Mouse (Mus musculus) lung, postnatal 0 days (tissue): ENCODE results near the gene 6430550D23Rik. TPM values are rescaled to one million over a fixed set of nuclear protein-coding genes. Genes with fewer than 3 reads are reported as not detected.

Experiments
- ATAC-seq: fragments of 200-750 bp; cut with Nextera tagmentation; 2 replicates; pipeline ENCODE4 v1.8.0; 2017; ENCODE audit warnings: moderate library complexity
- DNase-seq: peaks from one replicate; pipeline ENCODE4 v3.0.0-alpha.2; 2016; ENCODE audit warnings: low spot score
- H3K27ac ChIP-seq: fragments of 300-500 bp; sonication (generic); 2 replicates; pipeline ENCODE4 v1.5.1; 2014; ENCODE audit warnings: antibody characterized with exemption, mild to moderate bottlenecking, low read length, mixed read lengths
- H3K27me3 ChIP-seq: fragments of 300-500 bp; sonication (generic); replicated peaks from 2 replicates; pipeline ENCODE4 v1.6.1; 2014; ENCODE audit warnings: low read length, mixed read lengths; ENCODE audit not compliant: insufficient read depth
- H3K36me3 ChIP-seq: fragments of 300-500 bp; sonication (generic); 2 replicates; pipeline ENCODE4 v1.6.1; 2014; ENCODE audit warnings: low read length, mixed read lengths; ENCODE audit not compliant: insufficient read depth
- H3K4me1 ChIP-seq: fragments of 300-500 bp; sonication (generic); 2 replicates; pipeline ENCODE4 v1.6.1; 2014; ENCODE audit warnings: antibody characterized with exemption, low read depth, low read length, mixed read lengths; ENCODE audit not compliant: insufficient read depth
- H3K4me2 ChIP-seq: fragments of 300-500 bp; sonication (generic); replicated peaks from 2 replicates; pipeline ENCODE4 v1.6.1; 2014; ENCODE audit warnings: low read depth, mild to moderate bottlenecking, low read length, moderate library complexity, mixed read lengths
- H3K4me3 ChIP-seq: fragments of 300-500 bp; sonication (generic); 2 replicates; pipeline ENCODE4 v1.5.1; 2014; ENCODE audit warnings: low read depth, low read length
- H3K9ac ChIP-seq: fragments of 300-500 bp; sonication (generic); replicated peaks from 2 replicates; pipeline ENCODE4 v1.6.1; 2014; ENCODE audit warnings: low read depth, mild to moderate bottlenecking
- H3K9me3 ChIP-seq: fragments of 300-500 bp; sonication (generic); 2 replicates; pipeline ENCODE4 v1.6.1; 2016; ENCODE audit warnings: low read length, mixed read lengths
- CTCF ChIP-seq: IDR thresholded peaks from 2 replicates; pipeline ENCODE4 v1.5.1; 2016; ENCODE audit warnings: antibody characterized with exemption, mild to moderate bottlenecking
- EP300 ChIP-seq: IDR thresholded peaks from 2 replicates; pipeline ENCODE4 v1.6.1; 2016; ENCODE audit warnings: antibody characterized with exemption, mild to moderate bottlenecking, control low read depth
- WGBS: fragments of 180-500 bp; shearing (Covaris S2); extraction: QIAGEN DNeasy Blood & Tissue Kit; methylation state at CpG from one replicate; pipeline ENCODE4 v1.1.7; 2014; 5-methylcytosine and 5-hydroxymethylcytosine counted together
- polyA plus RNA-seq: library from polyadenylated mRNA; unstranded; fragments of >200 nt; fragmentation: Nextera tagmentation; extraction: Ambion mirVana; gene quantifications from 2 replicates; pipeline ENCODE4 v1.2.1, GENCODE M21; 2015

The 6430550D23Rik gene
- polyA plus RNA-seq, 1 experiment from 2014 or later: 1.1 TPM

DNA sequence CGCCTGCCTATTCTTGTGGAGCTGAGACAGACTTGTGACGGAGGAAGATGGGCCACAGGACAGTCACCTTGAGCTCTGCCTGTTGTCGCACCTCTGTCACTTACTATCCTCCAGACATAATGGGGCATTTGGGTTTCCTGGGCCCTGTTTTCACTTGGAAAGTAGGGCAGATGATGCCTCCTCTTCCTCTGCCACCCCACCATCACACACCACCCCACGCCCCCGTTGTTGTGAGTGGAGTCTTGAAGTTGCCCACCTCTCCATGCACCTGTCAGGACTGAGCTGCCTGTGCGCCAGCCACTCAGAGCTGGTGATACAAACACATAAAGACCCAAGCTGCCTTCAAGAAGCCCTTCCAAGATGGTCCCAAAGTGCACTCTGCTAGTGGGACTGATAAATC is 20.6 kb downstream of the 6430550D23Rik start:
- no peak for ATAC-seq
- no peaks in the 10 kb centered on the region for H3K4me1 ChIP-seq
- no peak for DNase-seq
- no peak for TF ChIP-seq CTCF
- no peak for TF ChIP-seq EP300
- no peak overlapping the region for H3K9ac ChIP-seq
- H3K27me3 ChIP-seq: no peaks in the 10 kb centered on the region
- 98% methylated on average over 6 of the region's 6 CpGs for WGBS
- H3K4me2 ChIP-seq: no peak overlapping the region
- H3K27ac ChIP-seq: no peak overlapping the region
- peaks cover 42% of the 10 kb centered on the region for H3K36me3 ChIP-seq
- no peak overlapping the region for H3K4me3 ChIP-seq
- H3K9me3 ChIP-seq: no peaks in the 10 kb centered on the region

GRCm38 (mm10) chr2:155985776-155986175 is 22.0 kb downstream of the 6430550D23Rik start:
- Histone ChIP-seq H3K27me3 (no peaks in the 10 kb centered on the region), H3K4me3 (no peak overlapping the region), H3K9me3 (no peaks in the 10 kb centered on the region), H3K27ac (no peak overlapping the region), H3K36me3 (peaks cover 41% of the 10 kb centered on the region), H3K4me2 (no peak overlapping the region), H3K9ac (no peak overlapping the region), H3K4me1 (no peaks in the 10 kb centered on the region)
- ATAC-seq (no peak), DNase-seq (no peak)
- WGBS: 91% methylated on average over 7 of the region's 7 CpGs
- TF ChIP-seq CTCF: no peak

GRCm38 (mm10) chr2:155979328-155979991 is 28.3 kb downstream of the 6430550D23Rik start:
- no peaks in the 10 kb centered on the region for H3K4me1 ChIP-seq
- peak; percentile 73 for ATAC-seq
- 69% methylated on average over 5 of the region's 5 CpGs for WGBS
- H3K9ac ChIP-seq: no peak overlapping the region
- no peak overlapping the region; the same call in 1 of the 2 replicates for H3K27ac ChIP-seq
- no peak overlapping the region for H3K4me2 ChIP-seq
- peak; percentile 53 for DNase-seq
- no peaks in the 10 kb centered on the region for H3K27me3 ChIP-seq
- no peaks in the 10 kb centered on the region for H3K9me3 ChIP-seq
- peaks cover 26% of the 10 kb centered on the region for H3K36me3 ChIP-seq
- TF ChIP-seq CTCF: no peak
- TF ChIP-seq EP300: no peak
- no peak overlapping the region for H3K4me3 ChIP-seq

- Histone ChIP-seq H3K27ac (no peak overlapping the region), H3K27me3 (no peaks in the 10 kb centered on the region), H3K9ac (no peak overlapping the region), H3K36me3 (peaks cover 38% of the 10 kb centered on the region; the same call in 1 of the 2 replicates), H3K4me1 (no peaks in the 10 kb centered on the region), H3K9me3 (no peaks in the 10 kb centered on the region), H3K4me2 (no peak overlapping the region), H3K4me3 (no peak overlapping the region)
- ATAC-seq (no peak), DNase-seq (no peak)
- TF ChIP-seq EP300 (no peak), CTCF (peak; percentile 14; the same call in 1 of the 2 replicates)
- 76% methylated on average over 14 of the region's 14 CpGs for WGBS
Observed at GRCm38 (mm10) chr2:155974087-155974731, 33.6 kb downstream of the 6430550D23Rik start.

- Histone ChIP-seq H3K27me3 (no peaks in the 10 kb centered on the region), H3K36me3 (peaks cover 42% of the 10 kb centered on the region), H3K9me3 (no peaks in the 10 kb centered on the region), H3K4me1 (no peaks in the 10 kb centered on the region), H3K4me2 (no peak overlapping the region), H3K4me3 (no peak overlapping the region), H3K27ac (no peak overlapping the region), H3K9ac (no peak overlapping the region)
- ATAC-seq: no peak
- WGBS: 83% methylated on average over 6 of the region's 6 CpGs
- DNase-seq: no peak
- no peak for TF ChIP-seq EP300
- TF ChIP-seq CTCF: no peak
Observed at GRCm38 (mm10) chr2:155973348-155973747, 34.4 kb downstream of the 6430550D23Rik start.

- Histone ChIP-seq H3K9me3 (no peaks in the 10 kb centered on the region), H3K27me3 (no peaks in the 10 kb centered on the region), H3K4me3 (no peak overlapping the region), H3K27ac (no peak overlapping the region), H3K36me3 (peaks cover 21% of the 10 kb centered on the region), H3K4me1 (no peaks in the 10 kb centered on the region), H3K9ac (no peak overlapping the region), H3K4me2 (no peak overlapping the region)
- ATAC-seq (no peak), DNase-seq (peak; percentile 33)
- TF ChIP-seq EP300 (no peak), CTCF (peak; percentile 66)
- WGBS: 50% methylated on average over 1 of the region's 1 CpGs
Observed at GRCm38 (mm10) chr2:155962991-155963390, 44.8 kb downstream of the 6430550D23Rik start.
